Mouse (Mus musculus): Measurements from ENCODE around the gene Gm5538. TPM values are rescaled to one million over a fixed set of nuclear protein-coding genes. Genes with fewer than 3 reads are reported as not detected.

Gene Gm5538
- not detected in 2 replicates for polyA plus RNA-seq (2011; ENCODE audit: insufficient read depth, insufficient read length, low read depth, missing spikeins)

DNA sequence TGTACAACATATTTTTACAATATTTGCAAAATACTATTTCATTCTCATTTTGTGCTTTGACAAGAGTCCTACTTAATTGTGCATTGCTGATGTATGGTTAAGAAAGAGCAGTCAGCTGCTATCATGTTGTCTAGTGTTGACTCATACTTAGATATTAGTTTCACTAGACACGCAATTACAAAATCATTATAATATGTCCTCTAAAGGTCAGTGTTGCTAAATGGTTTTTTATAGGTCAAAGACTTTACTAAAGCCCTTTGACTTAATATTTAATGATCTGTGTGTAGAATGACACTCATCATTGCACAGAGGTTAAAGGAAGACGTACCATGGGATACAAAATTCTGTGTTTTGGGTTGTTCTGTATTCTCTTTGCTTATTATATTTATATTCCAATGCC, at the start of gene Gm5538:
TSS of gene Gm5538 (plus strand) at position 301 of the 400 bp plus-strand sequence.
- Histone ChIP-seq H3K36me3 (ENCODE audit: control insufficient read depth, insufficient read depth, low read length, poor library complexity, severe bottlenecking) (no peaks in the 10 kb centered on the region), H3K9ac (ENCODE audit: low read depth, poor library complexity, severe bottlenecking) (no peak within 1 kb of the TSS), H3K9me3 (replicated peaks; ENCODE audit: control insufficient read depth, insufficient read depth, low read length, poor library complexity, severe bottlenecking) (no peaks in the 10 kb centered on the region), H3K4me1 (ENCODE audit: control insufficient read depth, insufficient read depth, low read length) (no peaks in the 10 kb centered on the region), H3K27me3 (ENCODE audit: control insufficient read depth, insufficient read depth, low read length, poor library complexity, severe bottlenecking) (no peaks in the 10 kb centered on the region), H3K27ac (ENCODE audit: insufficient read depth, low read length) (no peak within 1 kb of the TSS), H3K4me3 (ENCODE audit: low read depth, low read length) (no peak within 1 kb of the TSS)
- TF ChIP-seq POLR2A (IDR thresholded peaks at IDR 0.05; ENCODE audit: insufficient read depth, low read length) (no peak), CTCF (IDR thresholded peaks at IDR 0.05; ENCODE audit: low read depth, low read length) (no peak), EP300 (IDR thresholded peaks at IDR 0.05; ENCODE audit: insufficient read depth, low read depth, low read length) (no peak)

DNA sequence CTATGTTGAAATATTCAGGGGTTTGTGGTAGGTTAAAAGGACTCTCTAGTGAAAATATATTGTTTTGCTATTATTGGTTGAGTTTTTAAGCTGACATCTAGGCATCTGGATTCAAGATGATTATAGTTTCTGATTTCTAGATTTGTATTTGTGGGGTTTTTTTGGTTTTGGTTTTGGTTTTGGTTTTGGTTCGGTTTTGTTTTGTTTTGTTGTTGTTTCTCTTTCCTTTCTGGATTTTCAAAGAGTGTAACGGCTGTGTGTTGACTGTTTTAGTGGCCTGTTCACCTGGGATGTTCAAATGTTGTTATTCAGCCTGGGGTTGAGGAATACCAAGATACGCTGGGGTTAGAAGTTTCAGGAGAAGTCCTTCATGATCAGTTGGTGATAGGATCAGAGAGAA, 32.2 kb upstream of the Gm5538 start:
- Histone ChIP-seq H3K4me3 (ENCODE audit: low read depth, low read length) (no peak overlapping the region), H3K9me3 (replicated peaks; ENCODE audit: control insufficient read depth, insufficient read depth, low read length, poor library complexity, severe bottlenecking) (no peaks in the 10 kb centered on the region), H3K27me3 (ENCODE audit: control insufficient read depth, insufficient read depth, low read length, poor library complexity, severe bottlenecking) (no peaks in the 10 kb centered on the region), H3K36me3 (ENCODE audit: control insufficient read depth, insufficient read depth, low read length, poor library complexity, severe bottlenecking) (no peaks in the 10 kb centered on the region), H3K9ac (ENCODE audit: low read depth, poor library complexity, severe bottlenecking) (no peak overlapping the region), H3K4me1 (ENCODE audit: control insufficient read depth, insufficient read depth, low read length) (no peaks in the 10 kb centered on the region), H3K27ac (ENCODE audit: insufficient read depth, low read length) (no peak overlapping the region)
- no peak for TF ChIP-seq CTCF (IDR thresholded peaks at IDR 0.05; ENCODE audit: low read depth, low read length)
- TF ChIP-seq POLR2A (IDR thresholded peaks at IDR 0.05; ENCODE audit: insufficient read depth, low read length), result no peak
- no peak for TF ChIP-seq EP300 (IDR thresholded peaks at IDR 0.05; ENCODE audit: insufficient read depth, low read depth, low read length)

GRCm38 (mm10) chr3:59702614-59703110, 26.9 kb upstream of the Gm5538 start:
- TF ChIP-seq EP300 (IDR thresholded peaks at IDR 0.05; ENCODE audit: insufficient read depth, low read depth, low read length) (no peak), CTCF (IDR thresholded peaks at IDR 0.05; ENCODE audit: low read depth, low read length) (no peak), POLR2A (IDR thresholded peaks at IDR 0.05; ENCODE audit: insufficient read depth, low read length) (no peak)
- Histone ChIP-seq H3K9ac (ENCODE audit: low read depth, poor library complexity, severe bottlenecking) (no peak overlapping the region), H3K4me3 (ENCODE audit: low read depth, low read length) (no peak overlapping the region), H3K9me3 (replicated peaks; ENCODE audit: control insufficient read depth, insufficient read depth, low read length, poor library complexity, severe bottlenecking) (no peaks in the 10 kb centered on the region), H3K36me3 (ENCODE audit: control insufficient read depth, insufficient read depth, low read length, poor library complexity, severe bottlenecking) (no peaks in the 10 kb centered on the region), H3K27me3 (ENCODE audit: control insufficient read depth, insufficient read depth, low read length, poor library complexity, severe bottlenecking) (no peaks in the 10 kb centered on the region), H3K4me1 (ENCODE audit: control insufficient read depth, insufficient read depth, low read length) (no peaks in the 10 kb centered on the region), H3K27ac (ENCODE audit: insufficient read depth, low read length) (no peak overlapping the region)

- TF ChIP-seq CTCF (IDR thresholded peaks at IDR 0.05; ENCODE audit: low read depth, low read length) (no peak), EP300 (IDR thresholded peaks at IDR 0.05; ENCODE audit: insufficient read depth, low read depth, low read length) (no peak), POLR2A (IDR thresholded peaks at IDR 0.05; ENCODE audit: insufficient read depth, low read length) (no peak)
- no peak overlapping the region for H3K4me3 ChIP-seq (ENCODE audit: low read depth, low read length)
- no peaks in the 10 kb centered on the region for H3K27me3 ChIP-seq (ENCODE audit: control insufficient read depth, insufficient read depth, low read length, poor library complexity, severe bottlenecking)
- H3K9ac ChIP-seq (ENCODE audit: low read depth, poor library complexity, severe bottlenecking), result no peak overlapping the region
- H3K4me1 ChIP-seq (ENCODE audit: control insufficient read depth, insufficient read depth, low read length), result no peaks in the 10 kb centered on the region
- H3K27ac ChIP-seq (ENCODE audit: insufficient read depth, low read length), result no peak overlapping the region
- no peaks in the 10 kb centered on the region for H3K36me3 ChIP-seq (ENCODE audit: control insufficient read depth, insufficient read depth, low read length, poor library complexity, severe bottlenecking)
- no peaks in the 10 kb centered on the region for H3K9me3 ChIP-seq (replicated peaks; ENCODE audit: control insufficient read depth, insufficient read depth, low read length, poor library complexity, severe bottlenecking)
These were observed 10.3 kb downstream of the Gm5538 start for GRCm38 (mm10) chr3:59739866-59740265.

- H3K4me1 ChIP-seq (ENCODE audit: control insufficient read depth, insufficient read depth, low read length), result no peaks in the 10 kb centered on the region
- H3K36me3 ChIP-seq (ENCODE audit: control insufficient read depth, insufficient read depth, low read length, poor library complexity, severe bottlenecking), result no peaks in the 10 kb centered on the region
- no peaks in the 10 kb centered on the region for H3K27me3 ChIP-seq (ENCODE audit: control insufficient read depth, insufficient read depth, low read length, poor library complexity, severe bottlenecking)
- H3K27ac ChIP-seq (ENCODE audit: insufficient read depth, low read length), result no peak overlapping the region
- H3K4me3 ChIP-seq (ENCODE audit: low read depth, low read length), result no peak overlapping the region
- H3K9ac ChIP-seq (ENCODE audit: low read depth, poor library complexity, severe bottlenecking), result no peak overlapping the region
- TF ChIP-seq POLR2A (IDR thresholded peaks at IDR 0.05; ENCODE audit: insufficient read depth, low read length), result no peak
- TF ChIP-seq CTCF (IDR thresholded peaks at IDR 0.05; ENCODE audit: low read depth, low read length), result no peak
- no peak for TF ChIP-seq EP300 (IDR thresholded peaks at IDR 0.05; ENCODE audit: insufficient read depth, low read depth, low read length)
- H3K9me3 ChIP-seq (replicated peaks; ENCODE audit: control insufficient read depth, insufficient read depth, low read length, poor library complexity, severe bottlenecking), result no peaks in the 10 kb centered on the region
These were observed 14.6 kb downstream of the Gm5538 start for GRCm38 (mm10) chr3:59744181-59744580.

Other genes with a start within 250 kb of the Gm5538 start
- gene Gm8298, start 131.3 kb downstream of the Gm5538 start, polyA plus RNA-seq (2011; ENCODE audit: insufficient read depth, insufficient read length, low read depth, missing spikeins), result 0.67 TPM in 1 of 2 replicates, not detected in the other
- gene C130079G13Rik, start 195.4 kb downstream of the Gm5538 start, polyA plus RNA-seq (2011; ENCODE audit: insufficient read depth, insufficient read length, low read depth, missing spikeins), result not detected in 2 replicates